In the genomic region with DNA sequence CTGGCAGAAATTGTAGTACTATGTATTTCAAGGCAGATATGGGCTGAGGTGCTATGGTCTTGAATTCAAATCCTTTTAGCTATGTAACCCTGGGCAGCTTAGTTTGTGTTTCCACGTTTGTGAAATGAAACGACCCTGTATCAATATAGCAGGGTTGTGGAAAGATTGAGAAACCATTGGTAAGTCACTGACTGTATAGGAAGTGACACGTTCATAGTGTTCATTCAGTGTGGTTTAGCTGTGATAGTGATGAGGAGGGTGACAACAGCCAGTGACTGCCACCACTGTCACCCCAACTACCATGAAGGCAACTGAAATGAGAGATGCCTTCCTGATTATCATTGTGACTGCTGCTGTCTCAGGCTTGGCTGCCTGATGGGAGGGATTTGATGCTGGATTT, we compare ENCODE assay signal across 22 mouse cellular contexts.
"Had no signal": no experiment of that assay in that cellular context is flagged by ENCODE, and none has a peak within 500 bp of the region (broad histone marks: within the 10 kb centered on the region; RNA-seq: fewer than 3 reads in every experiment).

No protein-coding gene starts in this region.

- H3K36me3 ChIP-seq: midbrain, embryonic 13.5 days; midbrain, embryonic 15.5 days; neural tube, embryonic 13.5 days; neural tube, embryonic 15.5 days; stomach, embryonic 15.5 days had no signal

- H3K27ac ChIP-seq: liver, embryonic 14.5 days; macrophage; midbrain, embryonic 13.5 days; midbrain, embryonic 15.5 days; neural tube, embryonic 13.5 days; neural tube, embryonic 15.5 days; stomach, embryonic 15.5 days; stomach, postnatal 0 days had no signal

- H3K9me3 ChIP-seq: megakaryocyte, embryonic 14.5 days; midbrain, embryonic 13.5 days; midbrain, embryonic 15.5 days; neural tube, embryonic 13.5 days; neural tube, embryonic 15.5 days; stomach, embryonic 15.5 days had no signal

- H3K4me2 ChIP-seq: lung, embryonic 14.5 days; midbrain, embryonic 11.5 days; midbrain, embryonic 13.5 days; midbrain, embryonic 15.5 days; neural tube, embryonic 13.5 days; neural tube, embryonic 15.5 days; stomach, embryonic 15.5 days had no signal

- ATAC-seq: midbrain, embryonic 13.5 days; midbrain, embryonic 15.5 days had no signal

- H3K27me3 ChIP-seq: stomach, embryonic 15.5 days had no signal

- DNase-seq: lung, adult 18-20 months; lung, embryonic 14.5 days; lung, postnatal 10 days; lung, postnatal 36 days; retina, postnatal 1 day; right cerebral cortex, adult 18-20 months; right cerebral cortex, postnatal 25 days; right cerebral cortex, postnatal 4 days; thymus, adult 2 months; thymus, postnatal 25 days; thymus, postnatal 4 days had no signal

- H3K9ac ChIP-seq: liver, embryonic 14.5 days; lung, embryonic 14.5 days; midbrain, embryonic 13.5 days; midbrain, embryonic 15.5 days; neural tube, embryonic 13.5 days; neural tube, embryonic 15.5 days; stomach, embryonic 15.5 days had no signal

- H3K4me1 ChIP-seq: midbrain, embryonic 13.5 days; midbrain, embryonic 15.5 days; neural tube, embryonic 15.5 days; stomach, embryonic 15.5 days had no signal

- H3K4me3 ChIP-seq: megakaryocyte, embryonic 14.5 days; midbrain, embryonic 13.5 days; midbrain, embryonic 15.5 days; myocyte; neural tube, embryonic 13.5 days; neural tube, embryonic 15.5 days; stomach, embryonic 15.5 days had no signal
